Mouse (Mus musculus) G1E (cell line): ENCODE measurements around the gene Lrrc18.

Experiments used
- CTCF ChIP-seq: IDR thresholded peaks from 2 replicates; pipeline ENCODE4 v1.5.1; 2012; ENCODE audit warnings: low read depth, low read length, inconsistent platforms, mixed read lengths
- GATA1 ChIP-seq: IDR thresholded peaks from 2 replicates; pipeline ENCODE4 v1.6.1; 2012; ENCODE audit warnings: borderline replicate concordance, low read length, inconsistent platforms, mixed read lengths
- GATA2 ChIP-seq: IDR thresholded peaks from 2 replicates; pipeline ENCODE4 v1.6.1; 2012; ENCODE audit warnings: low read depth, low read length, inconsistent platforms, borderline replicate concordance
- POLR2AphosphoS5 ChIP-seq: IDR thresholded peaks from 2 replicates; pipeline ENCODE4 v1.6.1; 2012; ENCODE audit warnings: low read depth, low read length, inconsistent platforms; ENCODE audit not compliant: insufficient replicate concordance
- TAL1 ChIP-seq: conservative IDR thresholded peaks from 2 replicates; pipeline ENCODE4 v1.6.1; 2012; ENCODE audit warnings: low read depth, low read length, inconsistent platforms, mixed read lengths

- TF ChIP-seq CTCF (no peak), TAL1 (no peak), GATA1 (no peak), POLR2AphosphoS5 (no peak), GATA2 (no peak)
Observed at GRCm38 (mm10) chr14:32950312-32951301, 40.6 kb upstream of the Lrrc18 start.
